Mouse (Mus musculus) urinary bladder, postnatal 36 days (tissue): ENCODE results near the gene Olfr522.
A peak's percentile ranks its signal among the peaks of the same experiment; 100 is the strongest.

Source experiments
- DNase-seq, 2 experiments: peaks; one replicate each; pipeline ENCODE4 v3.0.0; 2022; ENCODE audit warnings: low spot score in 2 of 2, mixed read lengths in 1 of 2

The Olfr522 gene

DNA sequence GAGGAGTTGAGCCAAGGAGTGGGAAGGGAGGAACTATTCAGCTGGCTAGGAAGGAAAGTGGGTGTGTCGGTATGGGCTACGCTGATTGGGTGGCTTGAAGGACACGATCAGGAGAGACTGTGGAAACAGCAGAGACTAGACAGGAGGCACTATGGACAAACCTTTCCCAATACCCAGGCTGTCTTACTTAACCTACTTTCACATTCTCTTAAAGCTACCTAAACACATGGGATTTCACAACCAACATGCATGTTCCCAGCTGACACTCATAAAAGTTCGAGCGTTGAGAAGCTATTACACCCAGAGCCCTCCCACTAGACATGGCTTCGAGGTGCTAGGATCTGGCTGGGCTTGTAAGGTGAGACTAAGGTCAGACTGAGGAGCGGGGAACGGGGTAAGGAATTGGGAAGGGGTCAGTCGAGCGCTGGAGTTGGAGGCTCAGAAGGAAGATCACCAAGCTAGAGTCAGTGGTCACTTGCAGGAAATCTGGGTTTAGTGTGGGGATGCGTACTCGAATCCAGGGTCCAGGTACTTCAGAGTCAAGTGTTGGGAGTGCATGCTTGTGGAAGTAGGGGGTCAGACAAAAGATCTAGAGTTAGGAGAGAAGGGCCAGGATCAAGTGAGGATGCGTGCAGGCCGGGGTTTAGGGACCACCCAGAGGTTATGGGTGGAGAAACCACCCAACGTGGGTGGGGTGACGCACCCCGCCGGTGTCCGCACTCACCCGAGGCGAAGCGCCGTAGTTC lies 48.8 kb downstream of the Olfr522 start, which contains the start of gene Paox:
Paox (plus strand) TSS at position 217 of the 746 bp plus-strand sequence.
- DNase-seq, result peak in 1 of 2 experiments; percentile 62

DNA sequence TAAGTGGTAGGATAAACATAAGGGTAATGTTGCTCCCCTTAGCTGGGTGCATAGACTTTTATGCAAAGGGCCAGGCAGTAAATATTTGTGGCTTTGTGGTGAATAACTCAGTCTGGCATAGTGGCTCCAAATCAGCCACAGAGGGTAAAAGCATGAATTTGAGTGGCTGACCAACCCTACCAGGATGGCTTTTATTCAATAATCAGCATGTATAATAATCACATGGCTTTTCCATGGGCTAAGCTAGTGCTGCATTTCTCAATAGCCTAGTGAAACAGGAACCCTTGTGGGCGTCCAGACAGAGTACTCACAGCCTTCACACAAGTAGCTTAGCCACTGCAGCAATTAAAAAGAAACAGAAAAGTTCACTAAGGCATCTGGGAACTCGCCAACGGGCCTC lies 52.6 kb downstream of the Olfr522 start:
- no peak for DNase-seq
